Mouse (Mus musculus) kidney, embryonic 14.5 days (tissue): Measurements from ENCODE around the gene Serpina9. TPM values are rescaled to one million over a fixed set of nuclear protein-coding genes. Genes with fewer than 3 reads are reported as not detected.

ENCODE experiments used
- ATAC-seq: fragments of 200-750 bp; cut with Nextera tagmentation; 2 replicates; pipeline ENCODE4 v1.8.0; 2017; ENCODE audit warnings: moderate number of reproducible peaks, mild to moderate bottlenecking, moderate TSS enrichment, moderate library complexity; ENCODE audit not compliant: low FRiP score, low TSS enrichment
- H3K27ac ChIP-seq: fragments of 300-500 bp; sonication (generic); 2 replicates; pipeline ENCODE4 v1.5.1; 2014; ENCODE audit warnings: low read depth, mild to moderate bottlenecking, low read length, moderate library complexity, mixed read lengths
- H3K27me3 ChIP-seq: fragments of 300-500 bp; sonication (generic); 2 replicates; pipeline ENCODE4 v1.6.1; 2014; ENCODE audit warnings: mild to moderate bottlenecking, low read length; ENCODE audit not compliant: control insufficient read depth, insufficient read depth
- H3K36me3 ChIP-seq: fragments of 300-500 bp; sonication (generic); 2 replicates; pipeline ENCODE4 v1.6.1; 2014; ENCODE audit warnings: low read length, mixed read lengths; ENCODE audit not compliant: control insufficient read depth, insufficient read depth
- H3K4me1 ChIP-seq: fragments of 300-500 bp; sonication (generic); 2 replicates; pipeline ENCODE4 v1.6.1; 2014; ENCODE audit warnings: low read length, mixed read lengths; ENCODE audit not compliant: control insufficient read depth, insufficient read depth
- H3K4me2 ChIP-seq: fragments of 300-500 bp; sonication (generic); replicated peaks from 2 replicates; pipeline ENCODE4 v1.6.1; 2014; ENCODE audit warnings: low read depth, mild to moderate bottlenecking, low read length
- H3K4me3 ChIP-seq: fragments of 300-500 bp; sonication (generic); 2 replicates; pipeline ENCODE4 v1.5.1; 2014; ENCODE audit warnings: mild to moderate bottlenecking, low read length
- H3K9ac ChIP-seq: fragments of 300-500 bp; sonication (generic); 2 replicates; pipeline ENCODE4 v1.6.1; 2014; ENCODE audit warnings: low read depth, mild to moderate bottlenecking, low read length, moderate library complexity
- H3K9me3 ChIP-seq: fragments of 300-500 bp; sonication (generic); 2 replicates; pipeline ENCODE4 v1.6.1; 2016; ENCODE audit warnings: low read length; ENCODE audit not compliant: control insufficient read depth
- WGBS: fragments of 180-500 bp; shearing (Covaris S2); extraction: QIAGEN DNeasy Blood & Tissue Kit; methylation state at CpG from one replicate; pipeline ENCODE4 v1.1.7; 2014; 5-methylcytosine and 5-hydroxymethylcytosine counted together
- polyA plus RNA-seq: library from polyadenylated mRNA; unstranded; fragments of >200 nt; fragmentation: Nextera tagmentation; extraction: Ambion mirVana; gene quantifications from 2 replicates; pipeline ENCODE4 v1.2.1, GENCODE M21; 2014

Gene Serpina9
- polyA plus RNA-seq, 1 experiment from 2014 or later: not detected

DNA sequence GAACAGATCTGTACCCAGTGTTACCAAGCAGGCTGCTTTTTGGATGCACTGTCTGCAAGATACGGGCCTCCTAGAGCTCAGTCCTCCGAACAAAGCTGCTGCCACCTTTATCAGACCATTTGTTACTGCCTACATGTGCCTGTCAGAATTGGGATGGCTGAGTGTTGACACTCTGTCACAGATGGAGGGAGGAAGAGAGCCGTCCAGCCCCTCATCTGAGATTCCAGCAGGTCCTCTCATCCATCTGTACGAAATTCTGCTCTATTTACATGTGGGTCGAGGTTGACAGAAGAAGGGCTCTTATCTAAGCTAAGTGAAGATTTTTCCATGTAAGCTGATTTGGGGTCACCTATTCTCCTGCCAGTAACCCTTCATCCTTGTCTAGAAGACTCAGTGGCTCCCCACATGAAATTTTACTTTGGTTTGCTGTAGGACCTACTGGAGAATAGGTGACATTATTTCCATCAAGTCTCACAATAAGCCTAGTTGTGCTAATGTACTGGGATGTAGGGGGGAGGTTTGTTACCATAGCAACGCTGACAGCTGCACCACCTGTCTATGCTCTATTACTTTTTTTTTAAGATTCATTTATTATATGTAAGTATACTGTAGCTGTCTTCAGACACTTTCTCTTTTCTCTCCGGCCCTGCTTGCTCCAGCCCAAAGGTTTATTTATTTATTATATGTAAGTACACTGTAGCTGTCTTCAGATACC is 31.8 kb downstream of the Serpina9 start:
- no peaks in the 10 kb centered on the region for H3K27me3 ChIP-seq
- H3K4me1 ChIP-seq: no peaks in the 10 kb centered on the region
- H3K9me3 ChIP-seq: no peaks in the 10 kb centered on the region
- 80% methylated on average over 7 of the region's 7 CpGs for WGBS
- no peak overlapping the region for H3K27ac ChIP-seq
- H3K9ac ChIP-seq: no peak overlapping the region
- H3K4me2 ChIP-seq: no peak overlapping the region
- H3K36me3 ChIP-seq: no peaks in the 10 kb centered on the region
- ATAC-seq: no peak
- no peak overlapping the region for H3K4me3 ChIP-seq

- no peak overlapping the region for H3K27ac ChIP-seq
- H3K36me3 ChIP-seq: no peaks in the 10 kb centered on the region
- H3K27me3 ChIP-seq: no peaks in the 10 kb centered on the region
- 0 out of 2 replicates have a peak overlapping the region, but pooled peaks have one; percentile 18 for H3K9ac ChIP-seq
- H3K9me3 ChIP-seq: no peaks in the 10 kb centered on the region
- no peaks in the 10 kb centered on the region for H3K4me1 ChIP-seq
- 83% methylated on average over 10 of the region's 10 CpGs for WGBS
- no peak for ATAC-seq
- no peak overlapping the region for H3K4me3 ChIP-seq
- no peak overlapping the region for H3K4me2 ChIP-seq
Measured at GRCm38 (mm10) chr12:103978294-103978693, 35.3 kb downstream of the Serpina9 start.

DNA sequence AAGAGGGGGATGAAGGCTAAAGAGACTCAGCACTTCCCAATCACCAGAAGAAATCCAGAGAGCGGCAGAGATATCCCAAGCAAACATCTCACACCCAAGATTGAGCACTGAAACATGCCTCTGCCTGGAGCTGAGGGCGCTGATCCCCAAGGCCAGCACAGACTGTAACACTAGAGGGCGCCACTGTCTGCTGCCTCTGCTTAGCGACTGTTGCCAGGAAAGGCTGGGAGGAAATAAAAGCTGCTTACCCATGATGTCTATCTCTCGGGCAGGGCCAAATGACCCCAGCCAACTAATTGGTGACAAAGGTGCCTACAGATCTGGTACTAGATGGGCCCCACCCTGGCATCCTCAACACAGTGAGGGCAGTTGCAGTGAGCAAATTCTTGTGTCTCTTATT is 35.7 kb downstream of the Serpina9 start:
- 30% methylated on average over 5 of the region's 5 CpGs for WGBS
- Histone ChIP-seq H3K27ac (no peak overlapping the region), H3K4me1 (no peaks in the 10 kb centered on the region), H3K4me3 (no peak overlapping the region), H3K36me3 (no peaks in the 10 kb centered on the region), H3K27me3 (no peaks in the 10 kb centered on the region), H3K4me2 (no peak overlapping the region), H3K9me3 (no peaks in the 10 kb centered on the region), H3K9ac (0 out of 2 replicates have a peak overlapping the region, but pooled peaks have one; percentile 18)
- peak; percentile 46; the same call in 1 of the 2 replicates for ATAC-seq

DNA sequence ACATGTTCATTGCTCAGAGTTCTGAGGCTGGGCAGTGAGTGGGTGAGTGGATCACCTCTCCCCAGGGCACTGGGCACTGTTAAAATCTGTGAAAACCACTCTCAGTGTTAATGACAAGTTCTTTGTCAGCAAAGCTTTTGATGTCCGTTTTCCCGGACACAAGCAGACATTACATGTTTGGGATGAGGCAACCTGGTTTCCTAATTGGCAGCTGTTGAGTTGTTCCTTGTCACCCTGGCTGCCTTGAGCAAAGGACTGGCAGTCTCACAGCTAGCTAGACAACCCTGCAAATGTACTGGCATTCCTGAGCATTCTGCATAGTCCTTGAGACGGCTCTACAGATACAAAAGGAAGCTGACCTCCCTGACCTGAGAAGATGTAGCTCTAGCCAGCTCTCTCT is 36.5 kb downstream of the Serpina9 start:
- no peak for ATAC-seq
- Histone ChIP-seq H3K9me3 (no peaks in the 10 kb centered on the region), H3K27ac (no peak overlapping the region), H3K36me3 (no peaks in the 10 kb centered on the region), H3K4me2 (no peak overlapping the region), H3K27me3 (no peaks in the 10 kb centered on the region), H3K9ac (no peak overlapping the region), H3K4me3 (no peak overlapping the region), H3K4me1 (no peaks in the 10 kb centered on the region)
- 64% methylated on average over 3 of the region's 3 CpGs for WGBS

DNA sequence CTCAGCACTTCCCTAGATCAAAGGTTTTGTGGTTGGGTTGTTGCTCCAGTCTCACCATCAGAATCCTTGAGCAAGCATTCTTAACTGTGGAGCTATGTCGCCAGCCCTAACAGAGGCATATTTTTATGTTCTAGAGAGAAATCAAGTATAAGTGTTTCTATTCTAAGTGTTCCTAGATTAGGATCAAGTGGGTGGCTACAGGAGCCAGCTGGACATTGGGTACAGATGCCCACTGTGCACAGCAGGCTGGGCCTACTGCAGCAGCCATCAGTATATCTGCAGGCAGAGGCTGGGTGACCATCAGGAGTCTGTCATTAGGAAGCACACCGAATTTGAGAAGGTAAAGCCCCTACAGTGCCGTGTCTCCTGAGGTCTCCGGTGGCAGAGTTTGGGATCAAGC is 42.5 kb downstream of the Serpina9 start:
- H3K27ac ChIP-seq: no peak overlapping the region
- 93% methylated on average over 4 of the region's 4 CpGs for WGBS
- no peak for ATAC-seq
- no peaks in the 10 kb centered on the region for H3K27me3 ChIP-seq
- no peak overlapping the region for H3K4me2 ChIP-seq
- H3K4me3 ChIP-seq: no peak overlapping the region
- H3K36me3 ChIP-seq: no peaks in the 10 kb centered on the region
- H3K4me1 ChIP-seq: no peaks in the 10 kb centered on the region
- H3K9ac ChIP-seq: no peak overlapping the region
- H3K9me3 ChIP-seq: no peaks in the 10 kb centered on the region

GRCm38 (mm10) chr12:103969577-103970116 is 43.9 kb downstream of the Serpina9 start:
- 84% methylated on average over 9 of the region's 9 CpGs for WGBS

GRCm38 (mm10) chr12:103966761-103967160 is 46.8 kb downstream of the Serpina9 start:
- Histone ChIP-seq H3K4me3 (no peak overlapping the region), H3K36me3 (no peaks in the 10 kb centered on the region), H3K9me3 (no peaks in the 10 kb centered on the region), H3K27me3 (no peaks in the 10 kb centered on the region), H3K4me2 (no peak overlapping the region), H3K27ac (no peak overlapping the region), H3K9ac (no peak overlapping the region), H3K4me1 (no peaks in the 10 kb centered on the region)
- WGBS: 76% methylated on average over 3 of the region's 3 CpGs
- no peak for ATAC-seq

More at GRCm38 (mm10) chr12:103969577-103970116, 43.9 kb downstream of the Serpina9 start:
- Histone ChIP-seq H3K27ac (no peak overlapping the region), H3K27me3 (no peaks in the 10 kb centered on the region), H3K4me1 (no peaks in the 10 kb centered on the region), H3K9ac (no peak overlapping the region), H3K4me3 (no peak overlapping the region), H3K4me2 (no peak overlapping the region), H3K36me3 (no peaks in the 10 kb centered on the region), H3K9me3 (no peaks in the 10 kb centered on the region)
- no peak for ATAC-seq

DNA sequence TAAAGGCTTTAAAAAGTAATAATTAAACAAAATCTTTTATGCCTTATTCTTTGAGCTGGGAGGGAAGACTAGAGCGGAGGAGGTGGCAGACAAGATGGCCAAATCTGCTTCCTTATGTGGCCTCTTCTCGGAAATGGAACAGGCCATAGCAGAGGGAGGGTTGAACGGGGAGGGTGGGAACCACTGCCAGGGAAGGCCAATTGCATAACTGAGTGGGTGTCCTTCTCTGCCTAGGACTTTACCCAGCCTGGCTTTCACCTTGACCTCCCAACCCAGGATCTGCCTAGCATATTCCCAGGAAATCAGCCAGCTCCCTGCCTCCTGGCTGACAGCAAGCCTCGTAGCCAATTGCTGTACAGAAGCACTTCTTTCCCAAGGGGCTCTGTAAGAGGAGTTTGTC is 50.3 kb downstream of the Serpina9 start:
- WGBS: 55% methylated on average over 4 of the region's 4 CpGs

GRCm38 (mm10) chr12:103962860-103963259 is 50.7 kb downstream of the Serpina9 start:
- no peaks in the 10 kb centered on the region for H3K27me3 ChIP-seq
- 0 out of 2 replicates have a peak overlapping the region, but pooled peaks have one; percentile 17 for H3K27ac ChIP-seq
- H3K9ac ChIP-seq: no peak overlapping the region
- no peak overlapping the region for H3K4me3 ChIP-seq
- H3K4me2 ChIP-seq: no peak overlapping the region
- no peaks in the 10 kb centered on the region for H3K36me3 ChIP-seq
- no peaks in the 10 kb centered on the region for H3K9me3 ChIP-seq
- H3K4me1 ChIP-seq: no peaks in the 10 kb centered on the region
- ATAC-seq: peak; percentile 81
- 22% methylated on average over 8 of the region's 8 CpGs for WGBS

More for the DNA sequence above, 50.3 kb downstream of the Serpina9 start:
- peak; percentile 53; the same call in 1 of the 2 replicates for ATAC-seq
- Histone ChIP-seq H3K27me3 (no peaks in the 10 kb centered on the region), H3K4me1 (no peaks in the 10 kb centered on the region), H3K36me3 (no peaks in the 10 kb centered on the region), H3K27ac (0 out of 2 replicates have a peak overlapping the region, but pooled peaks have one; percentile 17), H3K9me3 (no peaks in the 10 kb centered on the region), H3K4me3 (no peak overlapping the region), H3K4me2 (no peak overlapping the region), H3K9ac (no peak overlapping the region)
